Mouse (Mus musculus): ENCODE data around the gene Natd1. TPM values are rescaled to one million over a fixed set of nuclear protein-coding genes. Genes with fewer than 3 reads are reported as not detected.
A peak's percentile ranks its signal among the peaks of the same experiment; 100 is the strongest.
"Not testable (repeated sequence)": the region's sequence is repeated elsewhere in the genome, so short reads cannot be mapped to it uniquely, and the experiment has no call there.

Gene Natd1
- polyA plus RNA-seq, 1 experiment from 2014 or later = 35.3 TPM

- ATAC-seq; H3K36me3 ChIP-seq (ENCODE audit: control insufficient read depth, insufficient read depth, low read length); H3K27ac ChIP-seq (ENCODE audit: low read depth, low read length); H3K4me1 ChIP-seq (ENCODE audit: control insufficient read depth, insufficient read depth, low read length); H3K27me3 ChIP-seq (replicated peaks; ENCODE audit: control insufficient read depth, insufficient read depth, low read length); H3K9ac ChIP-seq (ENCODE audit: low read length); H3K4me3 ChIP-seq (ENCODE audit: low read depth, low read length); H3K9me3 ChIP-seq (replicated peaks; ENCODE audit: control insufficient read depth, low read length); DNase-seq (ENCODE audit: low spot score); H3K4me2 ChIP-seq (ENCODE audit: low read length): not testable (repeated sequence)
- WGBS = 76% methylated on average over 2 of the region's 3 CpGs
Measured at GRCm38 (mm10) chr11:60886986-60887385, 27.6 kb downstream of the Natd1 start.

- DNase-seq (ENCODE audit: low spot score) (no peak), ATAC-seq (no peak)
- 70% methylated on average over 3 of the region's 3 CpGs for WGBS
- H3K4me3 ChIP-seq (ENCODE audit: low read depth, low read length) = no peak overlapping the region
- no peaks in the 10 kb centered on the region for H3K36me3 ChIP-seq (ENCODE audit: control insufficient read depth, insufficient read depth, low read length)
- H3K27me3 ChIP-seq (replicated peaks; ENCODE audit: control insufficient read depth, insufficient read depth, low read length) = no peaks in the 10 kb centered on the region
- no peak overlapping the region for H3K4me2 ChIP-seq (ENCODE audit: low read length)
- no peaks in the 10 kb centered on the region for H3K9me3 ChIP-seq (replicated peaks; ENCODE audit: control insufficient read depth, low read length)
- peaks cover 3% of the 10 kb centered on the region for H3K4me1 ChIP-seq (ENCODE audit: control insufficient read depth, insufficient read depth, low read length)
- no peak overlapping the region for H3K9ac ChIP-seq (ENCODE audit: low read length)
- H3K27ac ChIP-seq (ENCODE audit: low read depth, low read length) = no peak overlapping the region
Measured at GRCm38 (mm10) chr11:60882386-60882785, 32.2 kb downstream of the Natd1 start.

GRCm38 (mm10) chr11:60880559-60880958 is 34.0 kb downstream of the Natd1 start:
- Histone ChIP-seq H3K27me3 (replicated peaks; ENCODE audit: control insufficient read depth, insufficient read depth, low read length) (no peaks in the 10 kb centered on the region), H3K4me1 (ENCODE audit: control insufficient read depth, insufficient read depth, low read length) (peaks cover 11% of the 10 kb centered on the region), H3K36me3 (ENCODE audit: control insufficient read depth, insufficient read depth, low read length) (no peaks in the 10 kb centered on the region), H3K9me3 (replicated peaks; ENCODE audit: control insufficient read depth, low read length) (no peaks in the 10 kb centered on the region), H3K9ac (ENCODE audit: low read length) (no peak overlapping the region), H3K4me2 (ENCODE audit: low read length) (no peak overlapping the region), H3K4me3 (ENCODE audit: low read depth, low read length) (no peak overlapping the region), H3K27ac (ENCODE audit: low read depth, low read length) (no peak overlapping the region)
- ATAC-seq (no peak), DNase-seq (ENCODE audit: low spot score) (no peak)
- 91% methylated on average over 4 of the region's 4 CpGs for WGBS

GRCm38 (mm10) chr11:60879423-60879822 is 35.1 kb downstream of the Natd1 start:
- DNase-seq (ENCODE audit: low spot score) (peak; percentile 79), ATAC-seq (0 out of 2 replicates have a peak, but pooled peaks have one; percentile 13)
- Histone ChIP-seq H3K9ac (ENCODE audit: low read length) (peak overlapping the region; percentile 74), H3K4me1 (ENCODE audit: control insufficient read depth, insufficient read depth, low read length) (peaks cover 11% of the 10 kb centered on the region), H3K4me2 (ENCODE audit: low read length) (peak overlapping the region; percentile 79), H3K4me3 (ENCODE audit: low read depth, low read length) (peak overlapping the region; percentile 82), H3K36me3 (ENCODE audit: control insufficient read depth, insufficient read depth, low read length) (0 out of 2 replicates have a peak, but pooled peaks cover 6% of the 10 kb centered on the region), H3K27me3 (replicated peaks; ENCODE audit: control insufficient read depth, insufficient read depth, low read length) (no peaks in the 10 kb centered on the region), H3K9me3 (replicated peaks; ENCODE audit: control insufficient read depth, low read length) (no peaks in the 10 kb centered on the region), H3K27ac (ENCODE audit: low read depth, low read length) (peak overlapping the region; percentile 89)
- WGBS = 3% methylated on average over 11 of the region's 11 CpGs

GRCm38 (mm10) chr11:60878675-60879294 is 35.8 kb downstream of the Natd1 start, which contains the start of gene Tmem11:
Gene Tmem11, minus strand, starts transcription at chr11:60879272.
- peak; percentile 100 for ATAC-seq
- DNase-seq (ENCODE audit: low spot score) = peak; percentile 99
- H3K27ac ChIP-seq (ENCODE audit: low read depth, low read length) = peak within 1 kb of the TSS; percentile 89
- peak within 1 kb of the TSS; percentile 82 for H3K4me3 ChIP-seq (ENCODE audit: low read depth, low read length)
- under 1% methylated on average over 62 of the region's 62 CpGs for WGBS
- H3K9ac ChIP-seq (ENCODE audit: low read length) = peak within 1 kb of the TSS; percentile 84
- no peaks in the 10 kb centered on the region for H3K9me3 ChIP-seq (replicated peaks; ENCODE audit: control insufficient read depth, low read length)
- H3K4me2 ChIP-seq (ENCODE audit: low read length) = peak within 1 kb of the TSS; percentile 79
- H3K27me3 ChIP-seq (replicated peaks; ENCODE audit: control insufficient read depth, insufficient read depth, low read length) = no peaks in the 10 kb centered on the region
- H3K4me1 ChIP-seq (ENCODE audit: control insufficient read depth, insufficient read depth, low read length) = peaks cover 11% of the 10 kb centered on the region
- 0 out of 2 replicates have a peak, but pooled peaks cover 8% of the 10 kb centered on the region for H3K36me3 ChIP-seq (ENCODE audit: control insufficient read depth, insufficient read depth, low read length)

- Histone ChIP-seq H3K36me3 (ENCODE audit: control insufficient read depth, insufficient read depth, low read length) (0 out of 2 replicates have a peak, but pooled peaks cover 8% of the 10 kb centered on the region), H3K4me3 (ENCODE audit: low read depth, low read length) (peak overlapping the region; percentile 82), H3K27me3 (replicated peaks; ENCODE audit: control insufficient read depth, insufficient read depth, low read length) (no peaks in the 10 kb centered on the region), H3K9me3 (replicated peaks; ENCODE audit: control insufficient read depth, low read length) (no peaks in the 10 kb centered on the region), H3K9ac (ENCODE audit: low read length) (peak overlapping the region; percentile 84), H3K27ac (ENCODE audit: low read depth, low read length) (peak overlapping the region; percentile 87), H3K4me1 (ENCODE audit: control insufficient read depth, insufficient read depth, low read length) (peaks cover 11% of the 10 kb centered on the region), H3K4me2 (ENCODE audit: low read length) (peak overlapping the region; percentile 71)
- DNase-seq (ENCODE audit: low spot score) = peak; percentile 54
- WGBS = under 1% methylated on average over 44 of the region's 52 CpGs
- ATAC-seq = peak; percentile 68
Measured at GRCm38 (mm10) chr11:60878056-60878612, 36.4 kb downstream of the Natd1 start.

GRCm38 (mm10) chr11:60873101-60873500 is 41.4 kb downstream of the Natd1 start:
- 88% methylated on average over 6 of the region's 6 CpGs for WGBS
- Histone ChIP-seq H3K27me3 (replicated peaks; ENCODE audit: control insufficient read depth, insufficient read depth, low read length) (no peaks in the 10 kb centered on the region), H3K4me3 (ENCODE audit: low read depth, low read length) (no peak overlapping the region), H3K36me3 (ENCODE audit: control insufficient read depth, insufficient read depth, low read length) (peaks cover 14% of the 10 kb centered on the region; the same call in 1 of the 2 replicates), H3K9me3 (replicated peaks; ENCODE audit: control insufficient read depth, low read length) (no peaks in the 10 kb centered on the region), H3K4me2 (ENCODE audit: low read length) (no peak overlapping the region), H3K27ac (ENCODE audit: low read depth, low read length) (no peak overlapping the region), H3K4me1 (ENCODE audit: control insufficient read depth, insufficient read depth, low read length) (peaks cover 11% of the 10 kb centered on the region), H3K9ac (ENCODE audit: low read length) (no peak overlapping the region)
- ATAC-seq (no peak), DNase-seq (ENCODE audit: low spot score) (no peak)

GRCm38 (mm10) chr11:60871409-60871808 is 43.1 kb downstream of the Natd1 start:
- WGBS = 93% methylated on average over 4 of the region's 4 CpGs
- Histone ChIP-seq H3K27ac (ENCODE audit: low read depth, low read length) (no peak overlapping the region), H3K9ac (ENCODE audit: low read length) (no peak overlapping the region), H3K36me3 (ENCODE audit: control insufficient read depth, insufficient read depth, low read length) (peaks cover 14% of the 10 kb centered on the region; the same call in 1 of the 2 replicates), H3K27me3 (replicated peaks; ENCODE audit: control insufficient read depth, insufficient read depth, low read length) (no peaks in the 10 kb centered on the region), H3K4me1 (ENCODE audit: control insufficient read depth, insufficient read depth, low read length) (no peaks in the 10 kb centered on the region), H3K4me3 (ENCODE audit: low read depth, low read length) (no peak overlapping the region), H3K4me2 (ENCODE audit: low read length) (no peak overlapping the region), H3K9me3 (replicated peaks; ENCODE audit: control insufficient read depth, low read length) (no peaks in the 10 kb centered on the region)
- ATAC-seq (no peak), DNase-seq (ENCODE audit: low spot score) (no peak)

GRCm38 (mm10) chr11:60869471-60869870 is 45.1 kb downstream of the Natd1 start:
- H3K4me2 ChIP-seq (ENCODE audit: low read length); H3K9me3 ChIP-seq (replicated peaks; ENCODE audit: control insufficient read depth, low read length); H3K27ac ChIP-seq (ENCODE audit: low read depth, low read length); H3K9ac ChIP-seq (ENCODE audit: low read length); ATAC-seq; H3K4me3 ChIP-seq (ENCODE audit: low read depth, low read length); DNase-seq (ENCODE audit: low spot score); H3K4me1 ChIP-seq (ENCODE audit: control insufficient read depth, insufficient read depth, low read length); H3K27me3 ChIP-seq (replicated peaks; ENCODE audit: control insufficient read depth, insufficient read depth, low read length): not testable (repeated sequence)
- WGBS = 93% methylated on average over 6 of the region's 6 CpGs
- H3K36me3 ChIP-seq (ENCODE audit: control insufficient read depth, insufficient read depth, low read length) = peaks cover 18% of the 10 kb centered on the region
